Mouse (Mus musculus) gonadal fat pad, adult 2 months (tissue): Measurements from ENCODE around the gene Tcta. TPM values are rescaled to one million over a fixed set of nuclear protein-coding genes. Genes with fewer than 3 reads are reported as not detected.
A peak's percentile ranks its signal among the peaks of the same experiment; 100 is the strongest.
"Not testable (repeated sequence)": the region's sequence is repeated elsewhere in the genome, so short reads cannot be mapped to it uniquely, and the experiment has no call there.

ENCODE experiments used
- DNase-seq: peaks from one replicate; pipeline ENCODE4 v3.0.0-alpha.2; 2012; ENCODE audit warnings: low read depth
- polyA plus RNA-seq: library from polyadenylated mRNA; depleted of rRNA; stranded (reverse); fragments of >200 nt; gene quantifications from 2 replicates; pipeline ENCODE4 v1.2.3, GENCODE M21; 2012

Tcta gene
- polyA plus RNA-seq, 1 experiment = 101 TPM

- DNase-seq = no peak
Observed at GRCm38 (mm10) chr9:108317572-108317971, 11.6 kb upstream of the Tcta start.

- no peak for DNase-seq
Observed at GRCm38 (mm10) chr9:108308141-108308540, 2.2 kb upstream of the Tcta start.

- no peak for DNase-seq
Observed at GRCm38 (mm10) chr9:108307021-108307807, 1.3 kb upstream of the Tcta start.

GRCm38 (mm10) chr9:108306571-108306980 is 616 bp upstream of the Tcta start:
- DNase-seq = no peak

- DNase-seq = no peak
Observed at GRCm38 (mm10) chr9:108305170-108305569, 790 bp downstream of the Tcta start.

GRCm38 (mm10) chr9:108304716-108305115 is 1.2 kb downstream of the Tcta start:
- DNase-seq = no peak

- no peak for DNase-seq
Observed at GRCm38 (mm10) chr9:108301853-108302252, 4.1 kb downstream of the Tcta start.

GRCm38 (mm10) chr9:108296453-108297355 is 9.3 kb downstream of the Tcta start, which contains the start of gene Amt:
Gene Amt (plus strand): TSS chr9:108296853.
- DNase-seq = no peak

GRCm38 (mm10) chr9:108290773-108291172 is 15.2 kb downstream of the Tcta start:
- no peak for DNase-seq

- DNase-seq = peak; percentile 91
Observed at GRCm38 (mm10) chr9:108290016-108290750, 15.8 kb downstream of the Tcta start, which contains the start of gene Nicn1. Gene Nicn1 (plus strand): TSS chr9:108290429.

GRCm38 (mm10) chr9:108289347-108289746 is 16.6 kb downstream of the Tcta start:
- DNase-seq = no peak

- DNase-seq = not testable (repeated sequence)
Observed at GRCm38 (mm10) chr9:108287526-108288238, 18.3 kb downstream of the Tcta start.

- DNase-seq = no peak
Observed at GRCm38 (mm10) chr9:108284410-108284809, 21.6 kb downstream of the Tcta start.

GRCm38 (mm10) chr9:108280071-108280828 is 25.7 kb downstream of the Tcta start:
- no peak for DNase-seq

GRCm38 (mm10) chr9:108278697-108279450 is 27.1 kb downstream of the Tcta start:
- DNase-seq = no peak

- no peak for DNase-seq
Observed at GRCm38 (mm10) chr9:108275331-108275659, 30.7 kb downstream of the Tcta start.

GRCm38 (mm10) chr9:108274476-108275330 is 31.3 kb downstream of the Tcta start:
- no peak for DNase-seq

GRCm38 (mm10) chr9:108273485-108273884 is 32.5 kb downstream of the Tcta start:
- DNase-seq = no peak

- no peak for DNase-seq
Observed at GRCm38 (mm10) chr9:108272691-108273090, 33.3 kb downstream of the Tcta start.
